Mouse (Mus musculus) spleen, adult 2 months (tissue): ENCODE results near the gene Naga.

Experiments used
- CTCF ChIP-seq: fragments of 200-500 bp; IDR thresholded peaks from 2 replicates; pipeline ENCODE4 v1.5.1; 2011; ENCODE audit warnings: mild to moderate bottlenecking, inconsistent platforms; ENCODE audit not compliant: insufficient read depth, insufficient read length, insufficient replicate concordance; ENCODE audit errors: extremely low read depth
- POLR2A ChIP-seq: fragments of 200-500 bp; IDR thresholded peaks from 2 replicates; pipeline ENCODE4 v1.6.1; 2011; ENCODE audit warnings: low read depth, low read length, inconsistent platforms

DNA sequence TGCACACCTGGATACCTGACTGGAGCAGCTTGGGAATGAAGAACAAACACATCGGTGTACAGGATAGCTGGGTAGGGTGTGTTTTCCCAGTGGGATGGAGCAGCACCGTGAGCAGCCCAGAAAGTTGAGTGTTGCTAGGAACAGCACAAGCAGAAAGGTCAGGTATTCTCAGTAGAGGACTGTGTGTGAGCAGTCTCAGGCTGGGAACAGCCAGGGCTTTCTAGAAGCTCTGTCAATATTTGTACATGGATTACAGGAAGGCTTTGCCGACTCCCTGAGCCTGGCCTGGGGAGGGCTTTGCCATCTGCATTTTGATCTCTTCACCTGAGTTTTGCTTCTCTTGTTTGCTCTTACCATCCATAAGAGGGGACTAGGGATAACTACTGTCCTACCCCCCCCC is 31.6 kb downstream of the Naga start:
- TF ChIP-seq CTCF (no peak), POLR2A (no peak)
